Mouse (Mus musculus): ENCODE results near the gene Dtd1. TPM values are rescaled to one million over a fixed set of nuclear protein-coding genes. Genes with fewer than 3 reads are reported as not detected.

Gene Dtd1
- polyA plus RNA-seq, 1 experiment: 25.5 TPM

DNA sequence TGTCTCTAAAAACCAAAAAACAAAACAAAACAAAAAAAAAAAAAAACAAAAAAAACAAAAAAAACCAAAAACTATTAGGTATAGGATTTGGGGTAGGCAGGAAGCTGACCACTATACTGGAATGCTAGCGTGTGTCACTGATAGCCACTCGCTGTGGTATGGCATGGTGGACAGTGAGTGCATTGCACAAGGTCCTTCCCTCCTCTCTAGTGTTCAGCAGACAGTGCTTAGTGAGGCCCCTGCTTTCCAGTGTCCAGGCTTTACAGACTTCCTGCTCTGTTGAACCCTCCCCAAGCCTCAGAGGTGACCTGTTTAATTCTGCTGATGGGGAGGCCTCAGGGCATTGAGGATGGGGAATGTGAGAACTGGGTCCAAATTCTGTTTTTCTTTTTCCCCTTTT, 95.2 kb downstream of the Dtd1 start:
- Histone ChIP-seq H3K36me3 (ENCODE audit: control insufficient read depth, insufficient read depth, low read length) (no peaks in the 10 kb centered on the region), H3K27me3 (replicated peaks; ENCODE audit: control insufficient read depth, insufficient read depth, low read length) (no peaks in the 10 kb centered on the region), H3K4me1 (ENCODE audit: control insufficient read depth, insufficient read depth, low read length) (no peaks in the 10 kb centered on the region), H3K4me3 (ENCODE audit: insufficient read depth, low read depth, low read length) (no peak overlapping the region), H3K27ac (ENCODE audit: insufficient read depth, low read depth, low read length) (no peak overlapping the region)
- TF ChIP-seq POLR2A (IDR thresholded peaks at IDR 0.05; ENCODE audit: low read depth, low read length) (no peak), CTCF (conservative IDR thresholded peaks at IDR 0.05; ENCODE audit: insufficient read depth, insufficient read length, low read depth, low read length) (no peak)
- 93% methylated on average over 2 of the region's 2 CpGs for WGBS
- no peak for DNase-seq

GRCm38 (mm10) chr2:144698046-144698445, 98.3 kb downstream of the Dtd1 start:
- TF ChIP-seq POLR2A (IDR thresholded peaks at IDR 0.05; ENCODE audit: low read depth, low read length) (no peak), CTCF (conservative IDR thresholded peaks at IDR 0.05; ENCODE audit: insufficient read depth, insufficient read length, low read depth, low read length) (no peak)
- Histone ChIP-seq H3K4me3 (ENCODE audit: insufficient read depth, low read depth, low read length) (no peak overlapping the region), H3K27me3 (replicated peaks; ENCODE audit: control insufficient read depth, insufficient read depth, low read length) (no peaks in the 10 kb centered on the region), H3K36me3 (ENCODE audit: control insufficient read depth, insufficient read depth, low read length) (no peaks in the 10 kb centered on the region), H3K27ac (ENCODE audit: insufficient read depth, low read depth, low read length) (no peak overlapping the region), H3K4me1 (ENCODE audit: control insufficient read depth, insufficient read depth, low read length) (no peaks in the 10 kb centered on the region)
- no peak for DNase-seq
- WGBS: 88% methylated on average over 12 of the region's 12 CpGs

DNA sequence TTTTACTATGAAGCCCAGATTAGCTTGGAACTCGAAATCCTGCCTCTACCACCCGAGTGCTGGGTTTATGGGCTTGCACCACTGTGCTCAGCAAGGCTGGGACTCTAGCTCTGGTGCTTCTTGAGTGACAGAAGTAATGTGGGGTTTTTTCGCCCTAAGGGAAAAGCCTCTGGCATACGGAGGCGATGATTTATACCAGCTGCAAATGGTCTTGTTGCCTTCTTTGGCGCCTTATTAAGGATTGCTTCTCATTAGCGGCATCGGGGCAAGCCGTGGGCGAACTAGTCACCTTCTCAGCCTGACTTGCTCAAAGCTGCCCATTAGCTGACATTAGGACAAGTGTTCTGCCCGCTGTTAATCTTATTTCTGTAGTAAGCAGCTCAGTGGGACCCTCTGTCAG, 100.9 kb downstream of the Dtd1 start:
- WGBS: 86% methylated on average over 11 of the region's 11 CpGs
- no peaks in the 10 kb centered on the region for H3K27me3 ChIP-seq (replicated peaks; ENCODE audit: control insufficient read depth, insufficient read depth, low read length)
- no peak overlapping the region for H3K4me3 ChIP-seq (ENCODE audit: insufficient read depth, low read depth, low read length)
- no peaks in the 10 kb centered on the region for H3K36me3 ChIP-seq (ENCODE audit: control insufficient read depth, insufficient read depth, low read length)
- TF ChIP-seq CTCF (conservative IDR thresholded peaks at IDR 0.05; ENCODE audit: insufficient read depth, insufficient read length, low read depth, low read length): no peak
- no peak for TF ChIP-seq POLR2A (IDR thresholded peaks at IDR 0.05; ENCODE audit: low read depth, low read length)
- H3K27ac ChIP-seq (ENCODE audit: insufficient read depth, low read depth, low read length): no peak overlapping the region
- DNase-seq: no peak
- no peaks in the 10 kb centered on the region for H3K4me1 ChIP-seq (ENCODE audit: control insufficient read depth, insufficient read depth, low read length)

DNA sequence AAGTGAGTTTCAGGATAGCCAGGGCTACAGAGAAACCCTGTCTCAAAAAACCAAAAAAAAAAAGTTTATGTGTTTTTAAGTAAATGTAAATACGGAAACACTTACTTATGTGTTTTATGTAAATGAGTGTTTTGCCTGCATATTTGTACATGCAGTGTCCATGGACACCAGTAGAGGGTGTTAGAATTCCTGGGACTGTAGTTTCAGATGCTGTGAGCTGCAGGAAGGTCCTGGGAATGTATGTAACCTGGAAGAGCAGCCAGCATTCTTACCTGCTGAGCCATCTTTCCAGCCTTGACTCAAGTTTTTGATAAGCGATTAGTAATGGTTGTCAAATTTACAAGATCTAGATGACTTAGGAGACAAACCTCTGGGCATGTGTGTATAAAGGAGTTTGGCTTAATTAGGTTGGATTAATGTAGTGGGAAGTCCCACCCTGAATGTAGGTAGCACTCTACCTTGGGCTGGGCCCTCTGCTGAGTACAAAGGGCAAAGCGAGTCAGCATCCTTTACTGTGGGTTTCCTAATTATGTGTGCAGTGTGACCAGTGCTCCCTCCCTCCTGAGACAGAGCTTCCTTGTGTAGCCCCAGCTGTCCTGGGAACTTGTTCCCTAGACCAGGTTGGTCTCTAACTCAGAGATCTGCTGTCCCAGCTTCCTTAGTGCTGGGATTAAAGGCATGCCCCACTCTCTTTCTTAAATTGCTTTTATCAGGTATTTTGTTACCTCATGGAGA, 101.9 kb downstream of the Dtd1 start:
- TF ChIP-seq CTCF (conservative IDR thresholded peaks at IDR 0.05; ENCODE audit: insufficient read depth, insufficient read length, low read depth, low read length): no peak
- TF ChIP-seq POLR2A (IDR thresholded peaks at IDR 0.05; ENCODE audit: low read depth, low read length): no peak
- Histone ChIP-seq H3K27ac (ENCODE audit: insufficient read depth, low read depth, low read length) (no peak overlapping the region), H3K27me3 (replicated peaks; ENCODE audit: control insufficient read depth, insufficient read depth, low read length) (no peaks in the 10 kb centered on the region), H3K4me1 (ENCODE audit: control insufficient read depth, insufficient read depth, low read length) (no peaks in the 10 kb centered on the region), H3K4me3 (ENCODE audit: insufficient read depth, low read depth, low read length) (no peak overlapping the region), H3K36me3 (ENCODE audit: control insufficient read depth, insufficient read depth, low read length) (no peaks in the 10 kb centered on the region)
- DNase-seq: no peak
- 96% methylated on average over 3 of the region's 3 CpGs for WGBS

GRCm38 (mm10) chr2:144709285-144709684, 109.6 kb downstream of the Dtd1 start:
- Histone ChIP-seq H3K4me3 (ENCODE audit: insufficient read depth, low read depth, low read length) (no peak overlapping the region), H3K27me3 (replicated peaks; ENCODE audit: control insufficient read depth, insufficient read depth, low read length) (no peaks in the 10 kb centered on the region), H3K27ac (ENCODE audit: insufficient read depth, low read depth, low read length) (no peak overlapping the region), H3K4me1 (ENCODE audit: control insufficient read depth, insufficient read depth, low read length) (no peaks in the 10 kb centered on the region), H3K36me3 (ENCODE audit: control insufficient read depth, insufficient read depth, low read length) (no peaks in the 10 kb centered on the region)
- TF ChIP-seq POLR2A (IDR thresholded peaks at IDR 0.05; ENCODE audit: low read depth, low read length) (no peak), CTCF (conservative IDR thresholded peaks at IDR 0.05; ENCODE audit: insufficient read depth, insufficient read length, low read depth, low read length) (no peak)
- no peak for DNase-seq
- 73% methylated on average over 1 of the region's 1 CpGs for WGBS

DNA sequence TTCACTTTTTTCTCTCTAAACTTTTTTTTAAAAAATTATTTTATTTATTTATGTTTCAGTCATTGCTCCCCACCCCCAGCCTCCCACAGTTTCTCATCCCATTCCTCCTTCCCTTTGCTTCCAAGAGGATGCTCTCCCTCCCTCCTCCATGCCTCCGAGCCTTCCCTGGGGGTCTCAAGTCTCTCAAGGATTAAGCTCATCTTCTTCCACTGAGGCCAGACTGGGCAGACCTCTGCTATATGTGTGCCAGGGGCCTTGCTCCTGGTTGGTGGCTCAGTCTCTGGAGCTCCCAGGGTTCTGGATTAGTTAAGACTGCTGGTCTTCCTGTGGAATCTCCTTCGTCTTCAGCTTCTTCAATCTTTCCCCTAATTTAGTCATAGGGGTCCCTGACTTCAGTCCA, 110.0 kb downstream of the Dtd1 start:
- TF ChIP-seq CTCF (conservative IDR thresholded peaks at IDR 0.05; ENCODE audit: insufficient read depth, insufficient read length, low read depth, low read length): no peak
- TF ChIP-seq POLR2A (IDR thresholded peaks at IDR 0.05; ENCODE audit: low read depth, low read length): no peak
- 89% methylated on average over 2 of the region's 2 CpGs for WGBS

DNA sequence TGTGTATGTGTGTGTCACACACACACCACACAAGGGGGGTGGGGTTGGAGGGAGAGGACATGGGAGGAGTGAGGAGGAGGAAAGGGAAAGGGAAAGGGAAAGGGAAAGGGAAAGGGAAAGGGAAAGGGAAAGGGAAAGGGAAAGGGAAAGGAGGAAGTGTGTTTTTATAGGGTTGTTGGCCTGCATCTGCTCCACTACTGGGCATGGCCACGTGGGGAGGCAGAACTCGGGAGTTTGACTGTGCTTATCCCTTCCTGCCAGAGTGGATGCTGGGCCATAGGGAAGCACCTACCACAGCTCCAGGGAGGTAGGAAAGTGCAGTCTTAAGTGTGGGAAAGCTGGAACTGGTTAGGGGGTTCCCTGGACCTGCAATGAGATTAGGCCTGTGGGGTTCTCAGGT, 114.9 kb downstream of the Dtd1 start:
- Histone ChIP-seq H3K4me1 (ENCODE audit: control insufficient read depth, insufficient read depth, low read length) (no peaks in the 10 kb centered on the region), H3K4me3 (ENCODE audit: insufficient read depth, low read depth, low read length) (no peak overlapping the region), H3K36me3 (ENCODE audit: control insufficient read depth, insufficient read depth, low read length) (no peaks in the 10 kb centered on the region), H3K27me3 (replicated peaks; ENCODE audit: control insufficient read depth, insufficient read depth, low read length) (no peaks in the 10 kb centered on the region), H3K27ac (ENCODE audit: insufficient read depth, low read depth, low read length) (no peak overlapping the region)
- TF ChIP-seq CTCF (conservative IDR thresholded peaks at IDR 0.05; ENCODE audit: insufficient read depth, insufficient read length, low read depth, low read length) (no peak), POLR2A (IDR thresholded peaks at IDR 0.05; ENCODE audit: low read depth, low read length) (no peak)
- 80% methylated on average over 2 of the region's 2 CpGs for WGBS
- DNase-seq: no peak

More for the DNA sequence above, 110.0 kb downstream of the Dtd1 start:
- Histone ChIP-seq H3K36me3 (ENCODE audit: control insufficient read depth, insufficient read depth, low read length) (no peaks in the 10 kb centered on the region), H3K4me3 (ENCODE audit: insufficient read depth, low read depth, low read length) (no peak overlapping the region), H3K4me1 (ENCODE audit: control insufficient read depth, insufficient read depth, low read length) (no peaks in the 10 kb centered on the region), H3K27ac (ENCODE audit: insufficient read depth, low read depth, low read length) (no peak overlapping the region), H3K27me3 (replicated peaks; ENCODE audit: control insufficient read depth, insufficient read depth, low read length) (no peaks in the 10 kb centered on the region)
- DNase-seq: no peak

Data from kidney, adult 2 months (tissue).